Mouse (Mus musculus): ENCODE data around the gene Flna. TPM values are rescaled to one million over a fixed set of nuclear protein-coding genes. Genes with fewer than 3 reads are reported as not detected.

Flna gene
- polyA plus RNA-seq, 1 experiment from 2014 or later: 105 TPM

- 18% methylated on average over 27 of the region's 27 CpGs for WGBS
Observed at GRCm38 (mm10) chrX:74270902-74271551, 21.4 kb upstream of the Flna start.

GRCm38 (mm10) chrX:74270062-74270901 lies 20.7 kb upstream of the Flna start, which contains the start of gene Rpl10:
Gene Rpl10, plus strand, starts transcription at chrX:74270812.
- Histone ChIP-seq H3K4me3 (peak within 1 kb of the TSS; percentile 61), H3K4me1 (peaks cover 13% of the 10 kb centered on the region), H3K36me3 (peaks cover 4% of the 10 kb centered on the region; the same call in 1 of the 2 replicates), H3K9me3 (no peaks in the 10 kb centered on the region), H3K27me3 (no peaks in the 10 kb centered on the region), H3K4me2 (replicated peaks) (peak within 1 kb of the TSS; percentile 49), H3K27ac (replicated peaks) (peak within 1 kb of the TSS; percentile 95), H3K9ac (replicated peaks) (peak within 1 kb of the TSS; percentile 70)
- peak; percentile 97 for ATAC-seq (replicated peaks)
- 22% methylated on average over 42 of the region's 42 CpGs for WGBS

More at GRCm38 (mm10) chrX:74270902-74271551, 21.4 kb upstream of the Flna start:
- Histone ChIP-seq H3K4me3 (peak overlapping the region; percentile 61), H3K9me3 (no peaks in the 10 kb centered on the region), H3K36me3 (peaks cover 4% of the 10 kb centered on the region; the same call in 1 of the 2 replicates), H3K9ac (replicated peaks) (peak overlapping the region; percentile 70), H3K27me3 (no peaks in the 10 kb centered on the region), H3K4me2 (replicated peaks) (peak overlapping the region; percentile 49), H3K4me1 (peaks cover 13% of the 10 kb centered on the region), H3K27ac (replicated peaks) (peak overlapping the region; percentile 95)
- ATAC-seq (replicated peaks): 0 out of 2 replicates have a peak, but pooled peaks have one; percentile 0

GRCm38 (mm10) chrX:74269736-74270061 lies 20.1 kb upstream of the Flna start:
- Histone ChIP-seq H3K27me3 (no peaks in the 10 kb centered on the region), H3K9me3 (no peaks in the 10 kb centered on the region), H3K36me3 (peaks cover 4% of the 10 kb centered on the region; the same call in 1 of the 2 replicates), H3K4me2 (replicated peaks) (peak overlapping the region; percentile 48), H3K4me3 (peak overlapping the region; percentile 61), H3K27ac (replicated peaks) (peak overlapping the region; percentile 95), H3K4me1 (peaks cover 13% of the 10 kb centered on the region), H3K9ac (replicated peaks) (peak overlapping the region; percentile 55)
- WGBS: 27% methylated on average over 3 of the region's 3 CpGs
- ATAC-seq (replicated peaks): peak; percentile 30; the same call in 1 of the 2 replicates

GRCm38 (mm10) chrX:74257746-74258145 lies 8.1 kb upstream of the Flna start:
- WGBS: 94% methylated on average over 3 of the region's 3 CpGs

GRCm38 (mm10) chrX:74254888-74255565 lies 5.4 kb upstream of the Flna start:
- H3K4me1 ChIP-seq: peaks cover 14% of the 10 kb centered on the region
- H3K36me3 ChIP-seq: 0 out of 2 replicates have a peak, but pooled peaks cover 3% of the 10 kb centered on the region
- no peaks in the 10 kb centered on the region for H3K27me3 ChIP-seq
- peak overlapping the region; percentile 63 for H3K4me2 ChIP-seq (replicated peaks)
- 22% methylated on average over 31 of the region's 31 CpGs for WGBS
- H3K27ac ChIP-seq (replicated peaks): peak overlapping the region; percentile 92
- H3K9ac ChIP-seq (replicated peaks): peak overlapping the region; percentile 73
- no peak; the same call in none of the 2 replicates for ATAC-seq (replicated peaks)
- H3K4me3 ChIP-seq: peak overlapping the region; percentile 58
- H3K9me3 ChIP-seq: no peaks in the 10 kb centered on the region

More at GRCm38 (mm10) chrX:74257746-74258145, 8.1 kb upstream of the Flna start:
- H3K4me2 ChIP-seq (replicated peaks): no peak overlapping the region
- 0 out of 2 replicates have a peak, but pooled peaks cover 3% of the 10 kb centered on the region for H3K36me3 ChIP-seq
- no peak overlapping the region for H3K27ac ChIP-seq (replicated peaks)
- peaks cover 14% of the 10 kb centered on the region for H3K4me1 ChIP-seq
- no peaks in the 10 kb centered on the region for H3K9me3 ChIP-seq
- H3K9ac ChIP-seq (replicated peaks): no peak overlapping the region
- ATAC-seq (replicated peaks): no peak
- H3K4me3 ChIP-seq: no peak overlapping the region
- H3K27me3 ChIP-seq: no peaks in the 10 kb centered on the region

- H3K4me3 ChIP-seq: peak within 1 kb of the TSS; percentile 58
- peak; percentile 97 for ATAC-seq (replicated peaks)
- no peaks in the 10 kb centered on the region for H3K27me3 ChIP-seq
- H3K27ac ChIP-seq (replicated peaks): peak within 1 kb of the TSS; percentile 92
- WGBS: 24% methylated on average over 39 of the region's 39 CpGs
- 0 out of 2 replicates have a peak, but pooled peaks cover 3% of the 10 kb centered on the region for H3K36me3 ChIP-seq
- H3K4me1 ChIP-seq: peaks cover 14% of the 10 kb centered on the region
- H3K9ac ChIP-seq (replicated peaks): peak within 1 kb of the TSS; percentile 73
- peak within 1 kb of the TSS; percentile 63 for H3K4me2 ChIP-seq (replicated peaks)
- H3K9me3 ChIP-seq: no peaks in the 10 kb centered on the region
Observed at GRCm38 (mm10) chrX:74254153-74254887, 4.7 kb upstream of the Flna start, which contains the start of gene Emd. Gene Emd, plus strand, starts transcription at chrX:74254687.

GRCm38 (mm10) chrX:74248651-74249050 lies 969 bp downstream of the Flna start:
- H3K4me2 ChIP-seq (replicated peaks): 0 out of 2 replicates have a peak overlapping the region, but pooled peaks have one; percentile 60
- no peak overlapping the region for H3K9ac ChIP-seq (replicated peaks)
- no peaks in the 10 kb centered on the region for H3K27me3 ChIP-seq
- ATAC-seq (replicated peaks): no peak
- H3K27ac ChIP-seq (replicated peaks): no peak overlapping the region
- no peak overlapping the region for H3K4me3 ChIP-seq
- WGBS: 17% methylated on average over 3 of the region's 3 CpGs
- H3K4me1 ChIP-seq: peaks cover 5% of the 10 kb centered on the region
- H3K36me3 ChIP-seq: no peaks in the 10 kb centered on the region
- H3K9me3 ChIP-seq: no peaks in the 10 kb centered on the region

GRCm38 (mm10) chrX:74246693-74247092 lies 2.9 kb downstream of the Flna start:
- WGBS: 28% methylated on average over 15 of the region's 15 CpGs

GRCm38 (mm10) chrX:74246213-74246681 lies 3.4 kb downstream of the Flna start:
- peak overlapping the region; percentile 56 for H3K4me2 ChIP-seq (replicated peaks)
- H3K9ac ChIP-seq (replicated peaks): peak overlapping the region; percentile 69
- peak overlapping the region; percentile 92 for H3K27ac ChIP-seq (replicated peaks)
- no peaks in the 10 kb centered on the region for H3K27me3 ChIP-seq
- H3K36me3 ChIP-seq: peaks cover 17% of the 10 kb centered on the region
- H3K9me3 ChIP-seq: no peaks in the 10 kb centered on the region
- WGBS: 23% methylated on average over 38 of the region's 38 CpGs
- peaks cover 16% of the 10 kb centered on the region for H3K4me1 ChIP-seq
- peak overlapping the region; percentile 62 for H3K4me3 ChIP-seq
- peak; percentile 91 for ATAC-seq (replicated peaks)

More at GRCm38 (mm10) chrX:74246693-74247092, 2.9 kb downstream of the Flna start:
- Histone ChIP-seq H3K4me3 (peak overlapping the region; percentile 62), H3K9me3 (no peaks in the 10 kb centered on the region), H3K27ac (replicated peaks) (peak overlapping the region; percentile 81), H3K4me2 (replicated peaks) (peak overlapping the region; percentile 48), H3K27me3 (no peaks in the 10 kb centered on the region), H3K36me3 (peaks cover 13% of the 10 kb centered on the region), H3K4me1 (peaks cover 16% of the 10 kb centered on the region), H3K9ac (replicated peaks) (peak overlapping the region; percentile 47)
- ATAC-seq (replicated peaks): peak; percentile 46

GRCm38 (mm10) chrX:74245687-74246086 lies 3.9 kb downstream of the Flna start:
- H3K4me1 ChIP-seq: peaks cover 16% of the 10 kb centered on the region
- H3K27ac ChIP-seq (replicated peaks): peak overlapping the region; percentile 92
- no peaks in the 10 kb centered on the region for H3K9me3 ChIP-seq
- WGBS: 26% methylated on average over 21 of the region's 21 CpGs
- H3K27me3 ChIP-seq: no peaks in the 10 kb centered on the region
- peak; percentile 46 for ATAC-seq (replicated peaks)
- peaks cover 23% of the 10 kb centered on the region for H3K36me3 ChIP-seq
- H3K4me2 ChIP-seq (replicated peaks): peak overlapping the region; percentile 56
- H3K4me3 ChIP-seq: peak overlapping the region; percentile 62
- H3K9ac ChIP-seq (replicated peaks): peak overlapping the region; percentile 69

GRCm38 (mm10) chrX:74245107-74245506 lies 4.5 kb downstream of the Flna start:
- Histone ChIP-seq H3K9me3 (no peaks in the 10 kb centered on the region), H3K4me3 (peak overlapping the region; percentile 62), H3K4me2 (replicated peaks) (peak overlapping the region; percentile 56), H3K9ac (replicated peaks) (peak overlapping the region; percentile 69), H3K27me3 (no peaks in the 10 kb centered on the region), H3K4me1 (peaks cover 16% of the 10 kb centered on the region), H3K27ac (replicated peaks) (peak overlapping the region; percentile 92), H3K36me3 (peaks cover 28% of the 10 kb centered on the region)
- WGBS: 40% methylated on average over 1 of the region's 1 CpGs
- no peak for ATAC-seq (replicated peaks)

Measured in forebrain, embryonic 15.5 days (tissue).